Mouse (Mus musculus): ENCODE measurements at regions not wholly inside any gene's neighbourhood (a gene's known extent, or its start where the extent isn't known, plus 50 kb on each side); places are given as distances from the start of the nearest gene placed in this dataset.
"Not testable (repeated sequence)": the region's sequence is repeated elsewhere in the genome, so short reads cannot be mapped to it uniquely, and the experiment has no call there.

GRCm38 (mm10) chr11:71285193-71285592 lies 54.7 kb upstream of the Nlrp1b start:
- TF ChIP-seq NRF1 (IDR thresholded peaks at IDR 0.05; ENCODE audit: insufficient read depth, low read depth, low read length, poor library complexity, severe bottlenecking): no peak
- no peak for TF ChIP-seq KAT2A (conservative IDR thresholded peaks at IDR 0.05; ENCODE audit: low read depth, low read length)
- TF ChIP-seq MXI1 (IDR thresholded peaks at IDR 0.05; ENCODE audit: low read depth, low read length): no peak
- TF ChIP-seq MAX (IDR thresholded peaks at IDR 0.05; ENCODE audit: low read length): no peak
- no peak for TF ChIP-seq TBP (IDR thresholded peaks at IDR 0.05; ENCODE audit: low read depth, low read length)
- TF ChIP-seq MAZ (IDR thresholded peaks at IDR 0.05; ENCODE audit: low read depth, low read length): no peak
- TF ChIP-seq MAFK (IDR thresholded peaks at IDR 0.05; ENCODE audit: borderline replicate concordance, low read depth, low read length): no peak
- TF ChIP-seq POLR2AphosphoS5 (IDR thresholded peaks at IDR 0.05; ENCODE audit: borderline replicate concordance, low read depth, low read length): no peak
- no peak for TF ChIP-seq NELFE (IDR thresholded peaks at IDR 0.05; ENCODE audit: low read depth, low read length)
- no peak for TF ChIP-seq ZKSCAN1 (IDR thresholded peaks at IDR 0.05; ENCODE audit: low read depth, low read length)
- no peak for TF ChIP-seq E2F4 (IDR thresholded peaks at IDR 0.05; ENCODE audit: borderline replicate concordance, low read depth, low read length)
- TF ChIP-seq ETS1 (IDR thresholded peaks at IDR 0.05; ENCODE audit: low read depth, low read length): no peak
- TF ChIP-seq ZMIZ1 (IDR thresholded peaks at IDR 0.05; ENCODE audit: low read depth, low read length): no peak
- no peak for TF ChIP-seq CTCF (IDR thresholded peaks at IDR 0.05 in 2 of 3, conservative IDR thresholded peaks at IDR 0.05 in 1 of 3; ENCODE audit: control insufficient read depth in 1 of 3, insufficient read depth in 1 of 3, low read depth in 2 of 3, low read length in 3 of 3, poor library complexity in 1 of 3, severe bottlenecking in 1 of 3)
- no peak for TF ChIP-seq MYC (IDR thresholded peaks at IDR 0.05; ENCODE audit: low read depth, low read length)
- no peak for TF ChIP-seq RCOR1 (IDR thresholded peaks at IDR 0.05; ENCODE audit: low read depth, low read length)
- TF ChIP-seq SIN3A (IDR thresholded peaks at IDR 0.05; ENCODE audit: low read length): no peak
- TF ChIP-seq RAD21 (IDR thresholded peaks at IDR 0.05; ENCODE audit: low read depth, low read length): no peak
- Histone ChIP-seq H3K36me3 (ENCODE audit: control insufficient read depth in 1 of 2, insufficient read depth in 2 of 2, low read length in 2 of 2) (no peaks in the 10 kb centered on the region), H3K27me3 (ENCODE audit: control insufficient read depth in 1 of 2, insufficient read depth in 2 of 2, low read length in 2 of 2) (no peaks in the 10 kb centered on the region), H3K79me2 (ENCODE audit: control insufficient read depth, insufficient read depth, low read length, poor library complexity) (no peaks in the 10 kb centered on the region), H3K4me3 (ENCODE audit: control insufficient read depth in 1 of 2, insufficient read depth in 1 of 2, low read depth in 2 of 2, low read length in 2 of 2) (no peak overlapping the region), H3K4me1 (ENCODE audit: control insufficient read depth in 1 of 2, insufficient read depth in 2 of 2, low read length in 2 of 2) (no peaks in the 10 kb centered on the region), H3K9ac (ENCODE audit: control insufficient read depth, low read depth, low read length, poor library complexity, severe bottlenecking) (no peak overlapping the region), H3K9me3 (replicated peaks; ENCODE audit: insufficient read depth, low read length) (no peaks in the 10 kb centered on the region), H3K27ac (ENCODE audit: control insufficient read depth, low read depth, low read length) (no peak overlapping the region)
- no peak for DNase-seq (ENCODE audit: low read depth, low spot score)

GRCm38 (mm10) chr11:71288243-71288642 lies 57.7 kb upstream of the Nlrp1b start:
- not testable (repeated sequence) for H3K4me3 ChIP-seq (ENCODE audit: control insufficient read depth in 1 of 2, insufficient read depth in 1 of 2, low read depth in 2 of 2, low read length in 2 of 2); H3K79me2 ChIP-seq (ENCODE audit: control insufficient read depth, insufficient read depth, low read length, poor library complexity); H3K36me3 ChIP-seq (ENCODE audit: control insufficient read depth in 1 of 2, insufficient read depth in 2 of 2, low read length in 2 of 2); H3K27ac ChIP-seq (ENCODE audit: control insufficient read depth, low read depth, low read length); H3K9ac ChIP-seq (ENCODE audit: control insufficient read depth, low read depth, low read length, poor library complexity, severe bottlenecking); H3K27me3 ChIP-seq (ENCODE audit: control insufficient read depth in 1 of 2, insufficient read depth in 2 of 2, low read length in 2 of 2); H3K4me1 ChIP-seq (ENCODE audit: control insufficient read depth in 1 of 2, insufficient read depth in 2 of 2, low read length in 2 of 2); H3K9me3 ChIP-seq (replicated peaks; ENCODE audit: insufficient read depth, low read length); DNase-seq (ENCODE audit: low read depth, low spot score)
